Mouse (Mus musculus) kidney, adult 18-20 months (tissue): ENCODE data around the gene Itprip.
"Not testable (repeated sequence)": the region's sequence is repeated elsewhere in the genome, so short reads cannot be mapped to it uniquely, and the experiment has no call there.

ENCODE experiments used
- DNase-seq: peaks from one replicate; pipeline ENCODE4 v3.0.0; 2021

The Itprip gene

GRCm38 (mm10) chr19:47884296-47885085, 34.6 kb downstream of the Itprip start:
- DNase-seq = no peak

GRCm38 (mm10) chr19:47882882-47883254, 36.2 kb downstream of the Itprip start:
- no peak for DNase-seq

DNA sequence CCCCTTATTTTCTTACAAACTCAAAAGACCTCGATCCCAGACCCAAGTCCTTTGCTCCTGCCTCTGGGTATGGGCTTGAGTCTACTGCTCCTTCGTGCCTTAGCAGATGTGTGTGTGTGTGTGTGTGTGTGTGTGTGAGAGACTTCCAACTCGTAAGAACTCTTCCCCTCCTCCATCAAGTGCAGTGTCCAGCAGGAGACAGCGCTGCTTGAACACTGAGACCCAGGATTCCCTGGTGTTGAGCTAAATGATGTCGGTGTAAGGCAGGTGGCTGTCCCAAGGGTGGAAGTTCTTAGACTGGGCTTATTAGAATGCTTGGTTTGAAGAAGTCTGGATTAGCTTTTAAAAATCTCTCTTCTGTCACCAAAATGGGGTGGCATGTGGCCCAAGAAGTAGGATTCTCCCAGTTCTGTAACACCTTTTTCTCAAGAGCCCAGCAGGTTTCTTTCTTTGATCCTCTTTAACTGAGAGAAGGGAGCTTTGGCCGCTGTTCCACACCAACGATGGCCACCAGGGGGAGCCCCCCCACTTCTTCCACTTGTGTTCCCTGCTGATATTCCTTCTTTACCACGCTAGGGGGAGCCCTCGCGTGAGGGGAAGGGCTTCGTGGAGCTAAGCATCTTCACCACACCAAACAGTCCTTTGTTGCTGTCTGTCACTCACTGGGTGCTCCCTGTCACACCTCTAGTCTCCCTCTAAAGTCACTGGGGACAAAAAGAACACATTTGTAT, 36.8 kb downstream of the Itprip start:
- DNase-seq = peak; percentile 81

DNA sequence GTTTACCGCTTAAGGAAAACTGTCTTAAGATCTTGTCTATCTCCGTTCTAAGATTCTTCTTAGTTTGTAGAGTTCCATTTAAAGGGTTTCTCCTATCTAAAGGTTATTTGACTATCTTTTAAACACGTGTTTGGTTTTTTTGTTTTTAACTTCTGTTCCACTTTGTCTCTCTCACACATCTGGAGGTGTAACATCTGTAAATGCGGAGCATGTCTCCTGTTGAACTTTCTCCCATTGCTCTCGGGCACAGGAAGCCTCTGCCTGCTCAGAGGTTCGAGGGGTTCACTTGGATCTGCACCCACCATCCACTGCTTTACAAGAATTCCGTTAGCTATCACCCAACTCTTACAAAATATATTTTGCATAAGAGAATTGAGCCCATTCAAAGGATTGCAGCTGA, 37.6 kb downstream of the Itprip start:
- DNase-seq = no peak

DNA sequence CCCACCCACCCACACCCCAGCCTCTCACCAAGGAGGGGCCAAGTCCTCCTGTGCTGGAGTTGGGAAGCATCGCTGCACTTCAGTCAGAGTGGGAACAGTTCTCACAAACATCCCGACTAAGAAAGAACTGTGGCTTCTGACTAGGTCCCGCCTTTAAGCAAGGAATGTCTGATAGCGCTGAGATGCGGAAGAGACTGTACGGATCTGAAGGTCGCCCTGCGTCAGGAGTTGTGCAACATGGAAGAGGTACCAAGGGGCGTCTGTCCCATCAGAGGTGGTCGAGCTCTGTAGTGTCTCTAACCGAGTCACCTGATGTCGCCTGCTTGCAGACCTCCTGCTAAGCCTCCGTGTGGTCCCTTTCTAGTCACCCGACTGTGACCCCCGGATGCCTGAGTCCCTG, 42.8 kb downstream of the Itprip start:
- no peak for DNase-seq

DNA sequence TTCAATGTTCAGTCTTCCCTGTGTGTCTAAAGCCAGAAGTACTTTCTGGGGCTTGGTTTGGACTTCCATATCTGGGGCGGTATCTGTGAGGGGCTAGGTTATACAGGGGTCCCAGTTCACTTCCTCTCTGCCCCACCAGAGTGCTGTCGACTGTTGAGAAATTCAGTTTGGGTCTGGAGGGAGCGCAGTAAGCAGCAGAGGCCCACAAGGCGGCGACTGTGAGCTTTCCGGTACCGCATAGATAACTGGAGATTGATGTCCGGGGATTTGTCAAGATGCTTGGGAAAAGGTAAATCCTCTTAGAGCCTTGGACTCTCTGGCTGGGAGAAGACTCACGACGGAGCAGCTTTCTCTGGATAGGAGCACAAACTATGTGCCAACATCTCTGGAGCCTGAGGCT, 47.6 kb downstream of the Itprip start:
- no peak for DNase-seq

DNA sequence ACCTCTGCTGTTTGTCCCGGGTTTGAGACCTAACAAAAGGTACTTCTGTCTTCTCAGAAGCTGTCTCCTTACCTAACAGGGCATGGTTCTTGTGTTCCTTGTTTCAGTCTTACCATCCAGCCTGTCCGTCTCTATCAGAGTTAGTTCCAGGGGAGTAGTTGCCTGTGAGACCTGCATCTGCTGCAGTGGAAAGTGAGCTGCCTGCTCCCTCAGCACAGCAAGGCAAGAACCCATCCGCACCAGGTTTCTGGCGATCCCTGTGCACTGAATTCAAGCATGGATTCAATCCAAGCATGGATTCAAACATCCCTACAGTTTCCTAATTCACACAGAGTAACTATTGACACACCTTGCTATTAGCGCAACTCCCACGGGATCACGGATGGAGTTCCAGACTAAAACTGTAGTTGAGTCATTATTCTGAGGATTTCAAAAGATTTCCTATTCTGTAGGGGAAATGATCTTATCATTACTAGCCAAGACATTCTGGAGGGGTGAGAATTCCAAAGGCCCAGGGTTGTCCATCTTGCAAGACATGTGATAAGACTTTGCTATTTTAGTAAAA, 48.9 kb downstream of the Itprip start:
- DNase-seq = no peak

DNA sequence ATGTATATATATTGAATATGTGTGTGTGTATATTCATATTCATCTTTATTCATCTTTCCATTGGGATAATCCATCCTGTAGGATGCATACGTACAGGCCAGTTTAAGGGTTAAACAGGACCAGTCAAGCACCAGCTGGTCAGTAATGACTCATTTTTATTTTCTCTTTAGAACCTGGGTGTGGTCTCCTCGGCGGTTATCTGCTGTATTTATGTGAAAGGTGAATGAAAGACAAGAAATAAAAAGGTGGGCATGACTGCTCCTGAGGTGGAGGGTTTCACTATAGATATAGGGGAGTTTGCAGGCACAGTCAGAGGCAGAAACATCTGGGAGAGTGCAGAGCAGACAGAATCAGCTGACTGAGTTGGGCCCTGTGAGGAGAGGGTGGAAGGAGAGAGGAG, 49.6 kb downstream of the Itprip start:
- no peak for DNase-seq

- no peak for DNase-seq
Measured at GRCm38 (mm10) chr19:47868951-47869350, 50.1 kb downstream of the Itprip start.

- DNase-seq = no peak
Measured at GRCm38 (mm10) chr19:47867628-47868175, 51.4 kb downstream of the Itprip start.

- peak; percentile 91 for DNase-seq
Measured at GRCm38 (mm10) chr19:47865353-47865947, 53.6 kb downstream of the Itprip start, which contains the start of gene Gsto2. TSS of gene Gsto2 (plus strand) at chr19:47865534.

DNA sequence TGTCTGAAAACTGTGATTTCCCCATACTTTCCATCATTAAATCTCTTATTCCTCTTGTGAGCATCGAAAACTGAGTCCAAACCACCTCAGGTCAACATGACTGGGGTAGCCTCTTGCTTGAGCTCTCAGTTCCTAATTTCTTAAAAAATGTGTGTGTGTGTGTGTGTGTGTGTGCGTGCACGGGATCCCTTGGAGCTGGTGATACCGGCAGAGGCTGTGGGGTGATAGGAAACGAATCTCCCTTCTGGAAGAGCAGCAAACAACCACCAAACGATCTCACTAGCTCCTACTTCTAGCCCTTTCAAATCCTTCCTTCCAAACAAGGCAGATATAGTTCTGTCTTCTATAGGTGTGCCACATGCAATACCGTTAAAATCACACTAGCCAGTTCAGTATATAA, 54.4 kb downstream of the Itprip start:
- DNase-seq = no peak

- no peak for DNase-seq
Measured at GRCm38 (mm10) chr19:47864051-47864450, 55.0 kb downstream of the Itprip start.

DNA sequence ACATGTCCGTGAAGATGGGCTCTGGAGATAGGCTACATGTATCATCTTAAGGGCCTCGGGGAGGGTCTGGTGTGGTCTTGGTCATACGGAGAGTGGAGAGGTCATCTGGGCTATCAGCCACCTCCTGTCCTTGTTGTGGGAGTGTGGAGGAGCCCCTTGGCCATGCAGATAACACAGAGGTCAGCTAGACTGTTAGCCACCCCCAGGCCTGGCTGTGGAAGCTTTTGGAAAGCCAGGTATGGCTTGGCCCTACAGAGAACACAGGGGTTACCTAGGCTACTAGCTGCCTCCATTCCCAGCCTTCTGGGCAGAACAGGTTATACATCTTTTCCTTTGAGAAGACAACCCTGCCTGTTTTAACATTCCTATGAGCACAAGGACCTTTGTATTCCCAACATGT, 56.5 kb downstream of the Itprip start:
- DNase-seq = no peak

DNA sequence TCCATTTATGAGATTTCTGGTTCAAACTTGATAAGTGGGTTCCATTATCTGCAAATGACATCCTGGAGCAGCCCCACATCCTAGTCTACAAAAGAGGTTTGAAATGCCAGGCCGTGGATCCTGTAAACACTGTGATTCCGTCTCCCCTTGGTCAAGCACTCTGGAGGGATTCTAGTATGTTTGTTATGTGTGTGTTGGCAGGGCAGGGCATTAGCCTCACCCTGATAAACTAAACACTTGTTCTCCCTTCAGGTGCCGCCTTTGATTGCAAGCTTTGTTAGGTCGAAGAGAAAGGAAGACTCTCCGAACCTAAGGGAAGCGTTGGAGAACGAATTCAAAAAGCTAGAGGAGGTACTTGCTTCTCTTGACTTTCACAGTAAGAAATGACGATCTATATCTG, 59.9 kb downstream of the Itprip start:
- DNase-seq = no peak

DNA sequence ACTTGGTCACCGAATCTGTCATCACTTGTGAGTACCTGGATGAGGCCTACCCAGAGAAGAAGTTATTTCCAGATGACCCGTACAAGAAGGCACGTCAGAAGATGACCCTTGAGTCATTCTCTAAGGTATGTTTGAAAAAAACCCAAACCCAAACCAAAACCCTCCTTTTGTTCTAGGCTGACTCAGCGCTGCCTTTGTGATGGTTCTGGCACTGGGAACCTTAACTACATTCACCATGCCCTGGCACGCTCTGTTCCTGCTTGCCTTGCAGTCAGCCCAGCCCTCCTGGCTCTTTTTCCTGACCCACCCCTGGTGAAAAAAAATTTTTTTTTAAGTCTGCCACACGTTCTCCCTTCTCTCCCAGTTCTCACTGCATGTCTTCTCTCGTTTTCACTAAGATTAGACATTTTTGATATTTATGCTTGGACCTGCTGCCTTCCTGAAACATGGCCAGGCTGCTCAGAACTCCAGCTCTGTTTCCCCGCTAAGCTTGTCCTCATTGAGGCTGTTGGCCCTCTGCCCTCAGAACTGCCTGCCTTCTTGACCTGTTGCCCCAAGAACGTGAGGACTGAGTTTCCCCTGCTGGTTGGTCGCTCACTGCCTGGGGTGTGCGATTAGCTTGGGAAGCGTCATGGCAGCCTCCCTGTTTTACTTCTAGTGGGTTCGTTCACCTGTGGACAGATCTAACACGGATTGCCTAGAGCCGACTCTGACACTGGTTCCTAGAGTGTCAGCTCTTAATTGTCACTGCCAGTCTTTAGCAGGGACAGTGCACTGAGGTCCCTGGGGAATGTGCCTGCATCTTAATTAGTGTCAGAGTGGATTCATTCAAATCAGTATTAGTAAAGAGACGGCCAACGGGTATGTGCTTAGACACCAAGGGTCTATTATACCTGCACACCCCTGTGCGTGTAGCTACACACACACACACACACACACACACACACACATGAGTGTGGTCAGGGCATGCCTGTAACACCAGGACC, 60.8 kb downstream of the Itprip start:
- no peak for DNase-seq

- peak; percentile 92 for DNase-seq
Measured at GRCm38 (mm10) chr19:47854796-47855783, 64.0 kb downstream of the Itprip start, which contains the start of gene Gsto1. TSS of gene Gsto1 (plus strand) at chr19:47854970.

DNA sequence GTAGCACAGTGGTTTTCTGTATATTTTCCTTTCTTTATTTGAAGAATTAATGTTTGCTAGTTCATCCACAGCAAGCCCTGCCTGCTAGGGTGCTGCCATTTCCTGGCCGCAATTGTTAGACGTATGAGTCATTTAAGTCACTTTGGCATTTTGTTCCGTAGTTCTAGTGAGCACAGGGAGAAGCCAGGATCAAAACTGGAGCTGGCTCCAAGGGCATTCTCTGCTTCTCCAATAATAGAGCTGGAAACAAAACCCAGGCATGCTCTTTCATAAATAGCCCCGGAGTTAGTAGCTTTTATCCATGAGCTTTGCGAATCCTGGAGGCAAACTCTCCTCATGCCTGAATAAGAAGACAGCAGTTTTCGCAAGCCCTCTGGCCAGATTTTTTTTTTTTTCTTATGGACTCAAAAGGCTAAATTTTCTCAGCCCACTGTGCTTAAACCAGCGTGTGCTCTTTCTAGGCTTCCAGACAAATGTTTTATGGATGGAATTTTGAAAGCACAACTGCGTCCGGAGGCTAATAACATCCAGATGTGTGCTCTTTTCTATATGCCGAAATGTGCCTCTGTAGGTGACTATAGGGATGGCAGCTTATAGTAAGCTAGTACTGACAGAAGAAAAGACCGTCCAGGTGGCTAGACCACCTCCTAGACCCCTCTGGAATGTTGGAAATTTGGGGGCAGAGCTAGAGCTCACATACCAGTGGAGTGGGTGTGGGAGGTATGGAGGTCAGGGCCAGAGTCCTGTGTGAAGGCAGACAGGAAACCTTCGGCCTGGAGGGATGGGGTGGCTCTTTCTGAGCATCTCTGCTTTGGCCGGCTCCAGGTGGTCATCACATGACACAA, 64.9 kb downstream of the Itprip start:
- no peak for DNase-seq

- no peak for DNase-seq
Measured at GRCm38 (mm10) chr19:47853053-47853452, 66.0 kb downstream of the Itprip start.

DNA sequence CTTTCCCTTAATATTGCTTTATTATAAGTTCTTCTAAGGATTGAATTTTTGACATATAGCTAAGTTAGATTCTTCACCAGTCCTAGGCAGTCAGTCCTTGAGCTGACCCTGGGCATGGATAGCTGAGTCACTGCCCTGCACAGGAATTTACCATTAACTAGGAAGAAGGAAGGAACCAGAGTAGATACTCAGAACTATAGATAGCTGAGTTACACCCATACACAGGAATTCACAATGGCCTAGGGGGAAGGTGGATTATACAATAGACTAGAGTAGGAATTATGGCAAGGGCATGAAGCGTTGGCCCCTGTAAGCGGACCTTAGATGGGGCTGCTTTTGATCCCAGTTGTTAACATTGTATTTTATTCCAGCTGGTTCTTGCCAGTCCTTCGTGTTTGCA, 67.0 kb downstream of the Itprip start:
- DNase-seq = not testable (repeated sequence)
